Mouse (Mus musculus) natural killer cell, adult 2 months (primary cell): ENCODE data around the gene Cdcp1.

Experiments
- DNase-seq, 2 experiments: peaks; one replicate each; pipeline ENCODE4 v3.0.0; 2022; ENCODE audit warnings: low spot score in 2 of 2

Cdcp1 gene

DNA sequence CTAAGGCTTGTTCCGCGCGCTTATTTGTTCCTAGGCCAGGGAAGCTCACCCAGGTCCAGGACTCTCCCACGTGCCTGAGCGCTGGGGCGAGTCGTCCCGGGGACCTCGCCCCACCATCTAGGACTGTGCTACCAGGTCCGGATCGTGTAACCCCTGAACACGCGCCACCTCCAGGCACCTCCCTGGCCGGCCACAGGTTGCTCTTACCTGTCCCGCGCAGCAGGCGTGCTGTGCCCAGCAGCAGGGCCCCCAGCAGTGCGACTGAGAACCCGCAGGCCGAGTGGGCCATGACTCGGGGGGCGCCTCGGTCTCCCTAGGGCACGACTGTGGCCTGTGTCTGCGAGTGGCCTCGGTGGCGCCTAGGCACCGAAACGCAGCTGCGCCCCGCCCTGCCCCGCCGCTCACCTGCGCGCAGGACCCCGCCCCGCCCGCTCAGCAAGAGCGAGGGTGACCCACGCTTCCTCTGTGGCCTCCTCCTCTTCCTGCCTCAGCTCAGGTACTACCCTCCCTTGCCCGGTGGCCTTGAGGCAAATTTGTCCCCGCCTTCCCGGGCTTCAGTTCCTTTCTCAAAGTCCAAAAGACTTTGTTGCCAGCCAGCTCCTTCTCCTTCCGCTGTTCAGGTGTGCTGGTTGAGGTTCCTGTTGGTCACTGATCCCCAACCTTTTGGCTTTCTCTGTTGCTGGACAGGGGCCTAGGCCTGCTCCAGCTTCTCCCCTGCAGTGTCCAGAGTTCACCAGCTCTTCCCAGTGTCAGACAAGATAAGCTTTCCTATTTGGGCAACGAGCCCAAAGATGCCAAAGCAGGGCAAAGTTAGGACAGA lies at the start of gene Cdcp1:
Gene Cdcp1, minus strand, starts transcription at position 418 of the 820 bp plus-strand sequence.
- no peak for DNase-seq

DNA sequence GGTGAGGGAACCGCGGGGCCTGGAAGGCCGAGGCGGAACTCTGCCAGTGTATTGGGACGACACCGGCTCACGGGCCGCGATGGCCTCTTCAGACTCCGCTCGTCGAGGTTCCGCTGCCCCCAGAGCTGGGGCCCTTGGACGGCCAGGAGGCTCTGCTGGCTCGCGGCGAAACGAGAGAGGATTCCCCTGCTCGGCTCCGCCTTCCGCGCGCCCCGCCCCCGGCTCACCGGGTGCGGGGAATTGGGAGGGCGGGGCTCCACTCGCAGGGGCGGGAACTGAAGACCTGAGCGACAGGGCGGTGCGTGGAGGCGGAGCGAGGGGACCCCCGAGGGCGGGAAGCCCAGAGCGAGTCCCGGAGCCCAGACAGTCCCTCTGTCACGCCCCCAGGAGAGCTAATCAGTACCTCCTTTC lies 44.8 kb upstream of the Cdcp1 start, which contains the start of gene Tmem158:
Gene Tmem158, minus strand, starts transcription at position 154 of the 411 bp plus-strand sequence.
- DNase-seq: peak; percentile 56 to 58

DNA sequence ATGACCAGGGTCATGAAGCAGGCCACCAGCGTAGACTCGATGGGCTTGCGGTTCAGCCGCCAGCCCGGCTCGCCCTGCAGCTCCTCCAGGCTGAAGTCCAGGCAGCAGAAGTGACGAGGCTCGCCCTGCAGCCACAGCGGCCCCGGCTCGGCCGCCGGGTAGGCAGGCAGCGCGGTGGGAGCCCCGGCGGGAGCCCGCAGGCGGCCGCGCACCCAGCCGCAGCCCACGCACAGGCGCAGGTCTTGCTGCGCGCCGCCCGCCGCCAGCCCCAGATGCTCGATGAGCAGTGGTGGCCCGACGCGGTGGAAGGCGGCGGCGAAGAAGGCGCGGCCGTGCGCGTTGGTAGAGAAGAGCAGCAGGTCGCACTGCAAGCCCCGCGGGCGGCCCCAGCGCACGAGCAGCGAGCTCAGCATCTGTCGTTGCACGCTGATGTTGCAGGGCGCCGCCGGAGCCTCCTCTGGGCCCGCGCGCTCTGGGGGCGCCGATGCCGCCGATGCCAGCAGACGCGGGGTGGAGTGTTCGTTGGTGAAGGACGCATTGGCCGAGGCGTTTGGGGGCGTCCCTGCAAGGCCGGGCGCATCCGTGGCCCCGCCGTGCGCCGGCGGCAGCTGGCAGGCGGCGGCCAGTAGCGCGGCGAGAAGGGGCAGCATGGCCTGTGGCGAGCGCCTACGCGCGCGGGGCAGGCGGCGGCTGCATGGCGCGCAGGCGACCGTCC lies 44.2 kb upstream of the Cdcp1 start:
- peak; percentile 9 to 61 for DNase-seq

DNA sequence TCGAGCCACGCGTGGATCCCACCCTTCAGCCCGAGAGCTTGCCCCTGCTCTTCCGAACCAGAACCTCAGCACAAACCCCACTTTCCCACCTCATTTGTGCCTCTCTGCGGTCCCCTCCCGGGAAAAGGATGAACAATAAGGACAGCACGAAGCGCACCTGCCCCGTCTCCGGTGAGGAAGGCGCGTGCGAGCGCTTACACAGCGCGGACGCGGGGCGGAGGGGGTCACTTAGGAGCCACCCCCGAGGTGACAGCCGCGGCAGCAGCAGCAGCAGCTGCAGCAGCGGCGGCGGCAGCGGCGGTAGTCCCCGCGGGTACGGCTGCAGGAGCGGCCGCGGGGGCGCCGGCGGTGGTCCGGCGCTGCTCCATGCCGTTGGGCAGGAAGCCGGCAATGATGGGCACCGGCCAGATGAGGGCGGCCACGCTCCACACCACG lies 43.6 kb upstream of the Cdcp1 start:
- peak in 1 of 2 experiments; percentile 67 for DNase-seq

DNA sequence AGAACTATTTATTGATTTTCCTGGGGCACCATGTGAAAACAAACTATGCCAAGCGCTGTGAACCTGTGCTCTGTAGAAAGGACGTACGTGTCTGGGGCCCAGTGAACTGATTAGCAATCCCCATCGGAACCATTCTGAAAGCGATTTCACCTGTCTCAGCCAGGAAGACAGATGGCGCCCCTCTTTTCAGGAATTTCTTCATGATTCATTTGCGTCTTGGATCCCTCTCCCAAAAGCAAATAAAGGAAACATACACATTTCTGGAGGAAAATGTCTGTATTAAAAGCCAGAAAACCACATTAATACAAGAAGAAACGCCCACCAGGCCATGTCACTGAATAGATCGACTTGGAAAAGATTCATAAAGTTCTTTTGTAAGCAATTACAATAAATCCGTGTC lies 43.0 kb upstream of the Cdcp1 start:
- no peak for DNase-seq

GRCm38 (mm10) chr9:123255736-123256135 lies 39.9 kb upstream of the Cdcp1 start:
- no peak for DNase-seq

DNA sequence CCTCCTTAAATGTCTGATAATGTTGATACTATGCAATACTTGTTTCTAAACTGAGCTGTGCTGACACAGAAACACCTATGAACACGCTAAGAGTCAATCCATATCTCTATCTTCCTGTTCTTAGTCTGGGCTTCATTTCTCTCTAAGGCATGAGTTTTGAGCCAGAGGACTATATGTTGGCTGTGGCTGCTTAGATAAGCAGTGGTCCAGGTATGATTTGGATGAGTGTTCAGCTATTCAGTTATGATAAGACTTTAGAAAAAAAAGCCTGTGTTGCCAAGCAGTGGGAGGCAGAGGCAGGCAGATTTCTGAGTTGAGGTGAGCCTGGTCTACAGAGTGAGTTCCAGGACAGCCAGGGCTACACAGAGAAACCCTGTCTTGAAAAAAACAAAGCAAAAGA lies 32.2 kb upstream of the Cdcp1 start:
- no peak for DNase-seq

DNA sequence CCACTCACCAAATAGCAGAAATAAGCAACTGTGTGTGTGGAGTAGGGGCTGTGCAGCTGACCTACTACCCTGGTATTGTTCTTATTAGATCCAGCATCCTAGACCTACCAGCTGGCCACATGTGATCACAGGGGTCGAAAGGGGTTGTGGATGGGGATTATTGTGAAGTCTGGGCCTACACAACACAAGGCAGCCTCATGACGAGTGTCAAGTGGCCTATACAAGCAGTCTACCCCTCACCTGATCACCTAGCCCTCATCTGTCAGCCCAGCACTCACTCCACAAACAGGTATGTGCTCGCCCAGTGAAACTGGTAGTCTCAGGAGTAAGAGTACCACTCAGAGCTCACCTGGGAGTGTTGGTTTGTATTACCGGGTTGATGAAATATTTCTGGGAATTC lies 29.3 kb upstream of the Cdcp1 start:
- no peak for DNase-seq

DNA sequence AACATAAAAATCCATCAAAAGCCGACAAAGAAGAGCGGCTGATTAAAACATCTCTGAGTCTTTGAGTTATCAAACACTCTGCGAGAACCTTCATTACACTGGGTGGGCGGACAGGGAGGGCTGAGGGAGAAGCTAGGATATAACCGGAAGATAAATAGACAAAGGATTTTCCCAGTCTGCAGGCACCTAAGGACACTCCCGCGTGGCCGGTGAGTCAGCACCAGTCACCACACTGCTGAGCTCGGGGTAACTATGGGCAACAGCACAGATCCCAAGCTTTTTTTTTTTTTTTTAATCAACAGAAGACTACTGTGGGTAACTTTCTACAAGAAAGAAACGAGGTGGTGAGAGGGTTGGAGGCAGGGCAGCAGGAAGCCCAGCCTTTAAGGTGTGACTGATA lies 28.1 kb upstream of the Cdcp1 start:
- DNase-seq: no peak

DNA sequence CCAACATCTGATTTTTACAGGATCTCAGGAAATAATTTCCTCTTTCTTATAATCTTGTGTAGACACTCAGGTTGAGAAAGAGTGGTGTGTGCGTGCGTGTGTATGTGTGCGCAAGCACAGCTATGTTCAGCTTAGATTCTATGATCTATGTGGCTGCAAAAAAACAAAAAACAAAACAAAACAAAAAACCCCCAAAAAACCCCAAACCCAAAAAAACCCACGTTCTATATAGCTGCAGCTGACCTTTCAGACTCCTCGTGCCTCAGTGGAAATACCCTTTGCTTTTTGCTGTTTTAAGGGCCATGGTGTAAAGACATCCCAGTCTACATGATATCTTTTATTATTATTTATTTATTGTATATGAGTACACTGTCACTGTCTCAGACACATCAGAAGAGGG lies 25.4 kb upstream of the Cdcp1 start:
- no peak for DNase-seq

- DNase-seq: no peak
Observed at GRCm38 (mm10) chr9:123240751-123241150, 24.9 kb upstream of the Cdcp1 start.

- DNase-seq: no peak
Observed at GRCm38 (mm10) chr9:123240271-123240670, 24.4 kb upstream of the Cdcp1 start.

GRCm38 (mm10) chr9:123239651-123240050 lies 23.8 kb upstream of the Cdcp1 start:
- DNase-seq: no peak

DNA sequence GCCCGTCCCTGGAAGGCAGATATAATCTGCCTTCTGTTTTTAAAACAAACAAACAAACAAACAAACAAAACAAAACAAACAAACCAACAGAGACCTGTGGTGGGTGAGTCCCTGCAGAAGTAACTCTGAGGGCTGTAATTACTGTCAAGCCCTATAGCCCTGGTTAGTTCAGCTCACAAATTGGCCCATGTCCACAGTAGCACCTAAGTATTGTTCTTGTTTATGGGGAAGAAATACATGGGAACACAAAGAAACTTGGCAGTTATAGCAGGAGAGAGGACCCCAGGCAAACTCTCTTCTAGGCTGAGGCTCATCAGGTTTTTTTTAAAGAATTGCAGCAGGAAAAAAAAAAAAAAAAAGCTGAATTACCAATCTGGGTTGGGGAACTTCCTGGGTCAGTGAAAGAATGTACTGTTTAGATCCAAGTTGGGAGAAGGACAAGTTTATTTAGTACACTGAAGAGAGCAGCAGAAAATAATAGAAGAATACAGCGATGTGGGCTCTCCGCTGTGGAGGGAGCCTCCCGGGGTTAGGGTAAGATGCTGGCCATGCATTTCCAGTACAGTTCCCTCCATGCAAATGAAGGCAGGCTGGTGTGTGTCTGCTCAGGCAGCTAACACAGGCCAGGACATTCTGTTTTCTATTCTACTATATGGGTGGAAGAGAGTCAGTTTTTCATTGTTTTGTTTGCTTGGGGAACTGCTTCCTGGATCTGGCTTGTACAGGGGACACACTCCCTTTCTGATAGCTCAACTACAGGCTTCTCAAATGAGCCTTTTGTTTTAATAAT lies 22.6 kb upstream of the Cdcp1 start:
- no peak for DNase-seq

DNA sequence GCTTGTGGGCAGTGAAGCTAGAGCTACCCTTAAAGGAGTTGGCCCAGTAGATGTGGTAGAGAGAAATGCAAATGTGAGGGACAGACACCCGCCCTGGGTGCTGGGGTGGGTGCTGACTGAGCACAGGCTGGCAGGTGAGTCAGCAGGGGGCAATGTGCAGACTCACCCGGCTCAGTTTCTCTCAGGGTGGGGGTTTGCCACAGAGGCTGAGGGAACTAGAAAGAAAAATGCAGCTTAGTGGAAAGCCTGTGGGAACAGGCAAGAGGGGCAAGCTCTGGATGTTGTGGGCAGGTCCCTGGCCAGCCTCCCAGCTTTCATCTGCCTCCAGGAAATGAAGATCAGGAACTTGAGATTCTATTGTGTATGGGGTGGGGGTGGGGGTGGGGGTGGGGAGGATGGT lies 21.9 kb upstream of the Cdcp1 start:
- no peak for DNase-seq

DNA sequence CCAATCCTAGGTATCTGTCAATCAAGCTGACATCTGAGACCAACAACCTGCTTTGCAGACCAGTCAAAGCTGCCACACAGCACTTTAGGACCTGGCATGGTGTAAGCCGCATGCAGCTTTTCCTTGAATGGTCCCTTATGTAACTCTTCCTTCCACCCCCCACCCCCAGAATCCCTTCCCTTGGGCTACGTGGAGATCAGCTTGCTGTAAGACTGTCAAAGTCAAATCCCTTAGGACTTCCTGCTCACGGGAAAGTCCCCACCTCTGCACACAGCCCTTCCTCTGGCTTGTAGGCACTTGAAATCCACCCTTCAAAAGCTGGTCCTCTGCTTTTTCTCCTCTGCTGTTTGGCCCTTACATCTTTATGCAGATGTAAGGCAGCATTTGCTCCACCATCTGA lies 19.8 kb upstream of the Cdcp1 start:
- no peak for DNase-seq

- DNase-seq: no peak
Observed at GRCm38 (mm10) chr9:123229826-123230225, 14.0 kb upstream of the Cdcp1 start.

DNA sequence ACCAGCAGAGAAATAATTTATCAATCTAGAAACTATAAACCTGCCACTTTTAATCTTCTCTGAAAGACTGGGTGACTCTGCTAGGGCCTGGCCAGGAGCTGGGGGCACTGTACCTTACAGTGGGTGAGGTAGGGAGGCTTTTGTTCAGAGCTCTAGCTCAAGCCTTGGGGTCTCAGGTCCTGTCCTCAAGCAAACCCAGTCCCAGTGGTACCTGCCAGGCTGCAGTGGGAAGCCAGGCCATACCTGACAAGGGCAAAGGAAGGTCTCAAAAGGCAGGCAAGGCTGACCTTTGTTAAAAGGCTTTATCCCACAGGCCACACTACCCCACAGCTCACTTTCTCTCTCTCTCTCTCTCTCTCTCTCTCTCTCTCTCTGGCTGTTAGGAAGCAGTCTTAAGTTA lies 12.8 kb upstream of the Cdcp1 start:
- no peak for DNase-seq

DNA sequence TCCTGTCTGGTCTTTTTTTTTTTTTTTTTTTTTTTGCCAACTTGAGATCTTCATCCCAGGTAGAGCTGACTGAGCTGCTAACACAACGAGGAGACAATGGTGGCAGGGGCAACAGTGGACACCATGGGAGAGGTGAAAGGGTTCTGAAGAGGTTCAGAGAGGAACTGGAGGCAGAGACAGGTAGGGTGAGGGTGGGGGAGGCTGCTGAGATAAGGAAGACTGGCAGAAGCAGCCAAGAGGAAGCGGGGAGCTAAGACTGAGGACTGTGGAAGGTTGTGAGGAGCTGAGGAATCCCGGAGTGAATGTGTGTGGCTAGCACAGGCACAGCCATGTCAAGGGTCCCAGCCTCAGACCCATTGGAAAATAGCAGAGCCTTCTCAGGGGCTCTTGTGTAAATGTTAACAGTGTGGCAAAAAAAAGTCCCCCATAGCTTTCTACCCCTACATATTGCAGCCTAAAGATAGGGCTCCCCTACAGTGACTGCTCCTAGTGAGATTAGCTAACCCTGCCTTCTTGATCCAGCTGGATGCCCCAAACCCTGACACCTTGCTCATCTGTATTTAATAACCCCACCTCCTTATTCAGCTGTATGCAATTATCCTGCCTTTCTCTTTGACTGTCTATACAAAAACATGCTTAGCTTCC lies 11.4 kb upstream of the Cdcp1 start:
- no peak for DNase-seq

DNA sequence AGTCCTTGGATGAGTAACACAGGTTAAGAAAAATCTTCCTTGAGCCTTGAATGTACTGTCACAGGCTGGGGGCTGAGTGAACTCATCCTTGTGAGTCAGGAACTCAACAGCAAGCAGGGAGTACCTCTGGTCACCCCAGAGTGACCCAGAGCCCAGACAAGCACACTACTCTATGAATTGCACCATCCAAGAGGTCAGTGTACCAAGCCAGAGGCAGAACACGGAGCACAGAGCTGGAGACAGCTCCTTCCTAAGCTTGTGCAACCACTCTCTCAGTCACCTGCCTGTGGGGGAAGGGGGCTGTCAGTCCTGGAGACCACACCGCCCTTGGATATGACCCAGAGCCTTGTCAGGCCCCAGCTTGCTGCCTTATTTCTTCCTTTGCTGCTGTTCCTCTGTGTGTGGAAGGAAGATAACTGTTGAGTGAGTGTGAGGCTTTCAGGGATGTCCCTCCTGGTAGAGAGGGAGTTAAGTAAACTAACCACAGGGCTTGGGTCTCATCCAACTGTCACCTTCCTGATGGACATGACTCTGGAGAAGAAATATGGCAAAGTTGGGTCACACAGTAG lies 9.1 kb upstream of the Cdcp1 start:
- no peak for DNase-seq

GRCm38 (mm10) chr9:123219826-123220225 lies 4.0 kb upstream of the Cdcp1 start:
- no peak for DNase-seq
